Mouse (Mus musculus) stomach, postnatal 0 days (tissue): ENCODE results near the gene Cdh23.

Experiments used
- CTCF ChIP-seq: IDR thresholded peaks from 2 replicates; pipeline ENCODE4 v1.5.1; 2016; ENCODE audit warnings: antibody characterized with exemption, low read depth, mild to moderate bottlenecking, moderate library complexity
- EP300 ChIP-seq: optimal IDR thresholded peaks from 2 replicates; pipeline ENCODE3; 2016; ENCODE audit warnings: antibody characterized with exemption

- no peak for TF ChIP-seq EP300
- peak; percentile 21; the same call in 1 of the 2 replicates for TF ChIP-seq CTCF
Observed at GRCm38 (mm10) chr10:60373937-60374578, 322.2 kb downstream of the Cdh23 start.
